Mouse (Mus musculus) erythroblast, adult 5-6 weeks (primary cell): Measurements from ENCODE around the gene Myct1. TPM values are rescaled to one million over a fixed set of nuclear protein-coding genes. Genes with fewer than 3 reads are reported as not detected.

Source experiments
- ATAC-seq: replicated peaks from 2 replicates; pipeline ENCODE4 v1.8.0; 2016; ENCODE audit warnings: moderate number of reproducible peaks, mild to moderate bottlenecking, moderate TSS enrichment, inconsistent platforms; ENCODE audit not compliant: poor library complexity, low FRiP score, severe bottlenecking
- total RNA-seq, 2 experiments: library from RNA; stranded (forward) in 1 of 2; stranded (reverse) in 1 of 2; fragments of 150-400 nt in 1 of 2; fragments of 200-764, 138-1000 nt in 1 of 2; gene quantifications; 2 replicates each; pipeline versions ENCODE4 v1.2.3 to v1.2.4; 2015 to 2017; ENCODE audit warnings: low replicate concordance in 2 of 2

The Myct1 gene
- total RNA-seq (2015; ENCODE audit: low replicate concordance), result 1.0 TPM in 1 of 2 replicates, not detected in the other
- 0.09 TPM in 1 of 2 replicates, not detected in the other for total RNA-seq (2017; ENCODE audit: low replicate concordance)

DNA sequence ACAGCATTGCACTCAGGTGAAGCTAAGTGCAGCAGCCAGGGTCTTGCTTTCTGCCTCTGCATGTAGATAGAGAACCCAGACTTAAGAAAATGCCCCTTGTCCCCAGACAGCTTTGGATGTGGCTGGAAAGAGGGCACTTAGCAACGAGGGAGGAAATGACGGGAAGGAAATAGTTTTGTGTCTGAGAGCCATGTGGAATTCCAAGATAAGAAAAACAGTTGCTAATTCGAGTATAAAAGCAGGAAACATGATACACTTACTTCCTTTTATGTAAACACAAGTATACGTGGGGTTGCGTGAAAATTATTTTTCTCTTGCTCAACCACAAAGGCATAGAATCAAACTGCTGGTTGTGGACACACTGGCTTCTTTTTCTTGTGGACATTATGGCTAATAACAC is at the start of gene Myct1:
Myct1 (plus strand) TSS at position 312 of the 400 bp plus-strand sequence.
- ATAC-seq, result no peak

DNA sequence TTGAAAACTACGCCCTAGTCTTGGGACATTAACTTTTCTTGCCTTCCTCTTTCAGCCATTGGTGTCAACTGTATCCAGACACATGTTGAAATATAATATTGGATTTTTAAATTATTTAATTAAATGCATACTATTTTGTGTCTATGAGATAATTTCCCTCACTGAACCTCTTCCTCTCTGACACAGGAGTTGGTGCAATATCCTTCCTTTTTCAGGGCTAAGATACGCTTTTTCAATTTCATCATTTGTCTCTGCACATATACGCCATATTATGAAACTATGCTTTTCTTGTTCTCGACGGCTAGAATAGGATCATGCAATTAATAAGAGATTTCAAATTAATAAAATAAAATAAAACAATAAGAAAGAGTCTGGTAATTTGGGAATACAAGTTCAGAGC is 47.1 kb upstream of the Myct1 start:
- no peak for ATAC-seq

DNA sequence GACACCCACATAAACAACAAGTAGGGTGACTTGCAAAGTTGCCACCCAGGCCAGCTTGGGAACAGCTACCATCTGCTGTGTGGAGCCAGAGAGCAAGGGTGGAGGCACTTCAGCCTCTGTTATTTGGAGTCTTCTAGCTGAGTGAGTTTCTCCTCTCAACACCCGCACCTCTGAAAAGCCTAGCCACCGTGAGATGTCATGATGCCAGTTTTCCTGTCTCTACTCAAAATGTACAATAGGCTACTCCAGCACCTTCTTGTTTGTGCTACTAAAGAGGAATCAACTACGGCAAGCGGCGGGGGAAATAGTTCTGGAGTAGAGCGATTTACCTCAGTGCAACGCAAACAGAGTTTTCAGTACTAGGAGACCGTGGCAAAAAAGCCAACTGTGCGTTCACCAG is 45.8 kb upstream of the Myct1 start:
- no peak for ATAC-seq

DNA sequence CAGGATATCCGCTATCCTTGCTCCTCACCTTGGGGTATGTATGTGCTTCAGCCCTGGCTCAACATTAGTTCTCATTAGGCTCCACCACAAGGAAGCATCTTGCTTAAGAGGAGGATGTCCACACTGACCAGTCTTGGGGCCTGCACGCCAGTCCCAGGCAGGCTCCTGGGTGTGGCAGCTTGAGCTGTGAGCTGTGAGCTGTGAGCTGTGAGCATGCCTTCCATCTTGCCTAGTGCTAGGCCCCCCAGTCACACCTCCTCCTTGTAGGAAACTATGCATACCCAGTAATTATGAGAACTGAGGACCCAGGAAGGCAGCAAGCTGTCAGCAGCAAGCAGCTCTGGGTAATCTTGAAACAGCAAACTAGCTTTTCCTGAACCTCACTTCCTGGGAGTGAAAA is 44.9 kb upstream of the Myct1 start:
- no peak for ATAC-seq

DNA sequence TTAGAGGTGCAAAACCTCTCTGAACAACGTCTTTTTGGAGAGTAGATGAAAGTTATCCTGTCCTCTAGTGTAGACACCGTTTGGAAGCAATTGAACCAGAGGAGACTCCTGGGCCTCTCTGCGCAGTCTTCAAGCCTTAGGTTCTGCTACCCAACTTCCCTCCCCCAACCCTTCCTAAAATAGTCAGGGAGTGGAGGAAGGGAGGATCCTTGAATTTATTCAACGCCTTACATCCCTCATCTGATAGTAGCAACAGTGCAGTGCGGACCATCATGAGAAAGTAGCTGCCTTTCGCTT is 43.8 kb upstream of the Myct1 start:
- ATAC-seq, result no peak

DNA sequence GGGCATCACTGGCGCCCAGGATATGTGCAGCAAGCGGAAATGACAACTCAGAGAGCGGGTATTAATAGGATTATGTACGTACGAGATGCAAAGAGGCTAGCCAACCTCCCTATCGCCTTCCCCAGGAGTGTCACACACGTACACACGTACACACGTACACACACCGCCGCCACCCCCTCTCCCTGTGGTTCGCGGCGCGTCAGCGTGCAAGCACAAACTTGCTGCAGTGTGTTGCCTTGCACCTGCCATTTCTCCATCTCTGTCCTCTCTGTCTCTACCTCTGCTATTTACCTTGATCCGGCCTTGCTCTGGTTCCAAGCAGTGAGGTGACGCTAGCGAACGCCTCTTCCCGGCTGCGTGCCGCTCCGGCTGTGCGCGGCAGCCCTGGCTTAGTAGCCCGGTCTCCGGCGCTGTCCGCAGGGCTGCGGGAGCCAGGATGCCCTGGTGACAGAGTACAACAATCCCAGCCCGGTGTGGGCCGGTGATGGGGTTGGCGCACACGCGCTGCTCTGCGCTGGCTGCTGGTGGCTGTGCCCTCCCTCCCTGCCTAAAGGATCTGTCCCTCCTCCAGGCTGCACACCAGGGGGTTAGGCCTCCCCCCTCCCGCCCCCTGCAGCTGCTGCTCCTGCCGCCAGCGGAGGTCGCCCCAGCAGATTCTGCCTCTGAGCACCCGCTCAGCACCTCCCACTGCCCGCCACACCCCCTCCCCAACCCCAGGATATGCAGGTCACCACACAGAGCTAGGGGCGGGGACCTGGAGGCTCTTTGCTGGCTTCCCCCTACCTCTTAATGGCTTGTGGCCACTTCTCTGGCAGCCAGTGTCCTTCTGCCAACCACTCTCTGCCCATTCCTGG is 43.2 kb upstream of the Myct1 start:
- no peak for ATAC-seq

DNA sequence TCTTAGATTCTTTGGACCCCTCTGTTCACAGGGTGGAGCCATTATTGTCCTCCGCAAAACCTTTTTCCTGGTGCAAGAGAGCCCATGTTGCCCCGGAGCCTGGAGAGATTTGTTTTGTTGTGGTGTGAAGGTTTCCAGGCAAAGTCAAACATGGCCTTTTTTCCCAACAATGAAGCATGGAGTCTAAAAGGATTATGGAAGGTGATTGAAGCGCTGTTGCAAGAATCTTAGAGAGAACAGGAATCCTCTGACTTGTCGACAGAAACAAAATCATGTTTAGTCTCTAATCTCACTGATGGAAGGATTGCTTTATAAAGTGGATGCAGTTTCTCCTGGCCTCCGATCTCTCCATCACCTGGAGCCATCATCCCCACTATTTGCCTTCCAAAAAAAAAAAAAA is 42.2 kb upstream of the Myct1 start, which contains the start of gene Syne1:
Syne1 (minus strand) TSS at position 101 of the 400 bp plus-strand sequence.
- no peak for ATAC-seq

DNA sequence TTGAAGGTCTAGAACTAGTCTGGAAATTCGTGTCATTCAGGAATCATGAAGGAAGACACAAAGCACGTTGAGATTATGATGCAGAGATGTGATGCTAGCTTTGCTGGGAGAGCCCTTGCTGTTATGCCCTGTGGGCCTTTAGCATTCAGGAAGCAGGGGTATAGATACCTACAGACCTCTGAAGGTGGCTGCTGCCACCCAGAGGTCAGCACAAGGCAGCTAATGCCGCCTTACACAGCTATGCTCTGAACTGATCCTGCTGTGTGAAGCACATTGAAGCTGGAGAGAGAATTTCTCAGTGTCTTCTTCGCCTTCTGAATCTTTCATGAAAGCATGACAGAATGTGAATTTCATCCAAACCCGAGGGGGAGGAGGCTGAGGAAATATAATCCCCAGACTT is 38.6 kb upstream of the Myct1 start:
- no peak for ATAC-seq

DNA sequence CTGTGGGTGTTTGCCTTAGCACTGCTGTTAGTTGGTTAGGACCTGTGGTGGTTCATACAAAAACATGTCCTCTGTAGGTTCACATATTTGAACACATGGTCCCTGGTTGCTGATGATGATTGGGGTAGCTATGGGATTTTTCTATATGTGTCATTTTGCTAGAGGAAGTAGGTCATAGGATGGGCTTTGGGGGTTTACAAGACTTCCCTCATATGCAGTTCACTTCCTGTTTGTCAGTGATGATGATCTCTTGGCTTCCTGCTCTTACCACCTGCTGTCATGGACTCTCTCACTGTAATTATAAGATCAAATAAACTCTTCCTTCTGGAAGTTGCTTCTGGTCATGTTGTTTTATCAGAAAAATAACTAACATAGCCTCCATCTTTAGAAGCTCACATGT is 34.8 kb upstream of the Myct1 start:
- no peak for ATAC-seq

DNA sequence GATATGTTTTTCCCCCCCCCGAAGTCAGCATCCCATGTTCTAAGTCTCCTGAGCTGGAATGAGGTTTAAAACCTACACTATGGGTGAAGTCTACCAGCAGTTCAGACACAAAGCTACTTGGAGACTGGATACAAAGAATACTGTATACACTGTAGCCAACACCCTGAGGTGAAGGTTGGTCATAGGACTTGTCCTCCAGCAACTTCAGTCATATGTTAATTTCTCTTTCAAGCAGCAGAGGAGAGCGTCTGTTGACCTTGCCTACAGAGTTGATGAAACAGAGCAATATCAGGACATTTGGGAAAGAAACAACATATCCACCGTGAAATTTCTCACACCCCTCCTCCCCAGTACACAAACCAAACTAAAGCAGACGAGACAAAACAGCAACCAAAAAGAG is 33.0 kb upstream of the Myct1 start:
- no peak for ATAC-seq

DNA sequence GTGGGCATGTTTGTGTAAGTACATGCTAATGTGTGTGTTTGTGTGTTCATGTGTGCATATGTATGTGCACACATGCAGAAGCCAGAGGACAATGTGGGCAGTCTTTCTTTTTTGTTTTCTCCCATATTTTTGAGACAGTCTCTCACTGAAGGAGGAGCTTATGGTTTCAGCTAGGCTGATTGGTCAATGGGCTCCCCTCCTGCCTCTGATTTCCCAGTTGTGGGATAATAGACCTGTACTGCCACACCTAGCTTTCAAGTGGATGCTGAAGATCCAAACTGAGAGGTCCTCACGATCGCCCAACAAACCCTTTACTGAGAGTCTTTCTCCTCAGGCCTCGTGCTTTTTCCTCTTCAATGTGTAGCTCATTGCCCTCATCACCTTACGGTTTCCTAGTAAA is 31.9 kb upstream of the Myct1 start:
- no peak for ATAC-seq

DNA sequence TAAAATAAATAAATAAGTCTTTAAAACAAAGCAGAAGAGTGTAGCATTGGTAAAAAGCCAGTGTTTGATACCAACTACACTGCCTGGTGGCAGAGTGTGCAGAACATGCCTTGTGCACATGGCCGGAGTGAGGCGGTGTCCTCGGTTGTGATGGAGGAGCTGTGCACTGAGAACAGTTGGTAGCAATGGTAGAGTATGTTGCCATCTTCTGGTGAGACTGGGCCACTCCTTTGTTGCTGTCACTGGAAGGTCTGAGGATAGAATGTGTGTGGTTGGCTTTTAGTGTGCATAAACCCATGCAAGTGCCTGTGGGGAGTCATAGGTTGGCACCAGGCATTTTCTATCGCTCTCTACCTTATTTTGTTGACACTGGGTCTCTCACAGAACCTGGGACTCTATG is 24.6 kb upstream of the Myct1 start:
- ATAC-seq, result no peak

DNA sequence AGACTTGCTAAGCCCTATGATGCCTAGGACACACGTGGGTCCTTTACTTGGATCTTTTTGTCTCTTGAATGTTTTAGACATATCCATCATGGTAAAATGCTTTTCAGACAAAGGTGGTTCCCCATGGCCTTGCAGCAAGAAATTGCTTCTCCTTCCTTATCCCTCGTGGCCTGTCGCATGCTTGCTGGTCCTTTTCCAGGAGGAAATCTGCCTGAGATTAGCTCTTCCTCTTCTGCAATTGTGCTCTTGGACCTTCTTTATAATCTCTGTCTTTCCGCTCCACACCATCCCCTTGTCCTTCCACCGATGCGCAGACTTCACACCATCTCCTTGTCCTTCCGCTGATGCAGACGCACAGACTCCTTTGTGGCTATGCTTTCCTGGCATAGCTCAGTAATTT is 23.5 kb upstream of the Myct1 start:
- ATAC-seq, result no peak

DNA sequence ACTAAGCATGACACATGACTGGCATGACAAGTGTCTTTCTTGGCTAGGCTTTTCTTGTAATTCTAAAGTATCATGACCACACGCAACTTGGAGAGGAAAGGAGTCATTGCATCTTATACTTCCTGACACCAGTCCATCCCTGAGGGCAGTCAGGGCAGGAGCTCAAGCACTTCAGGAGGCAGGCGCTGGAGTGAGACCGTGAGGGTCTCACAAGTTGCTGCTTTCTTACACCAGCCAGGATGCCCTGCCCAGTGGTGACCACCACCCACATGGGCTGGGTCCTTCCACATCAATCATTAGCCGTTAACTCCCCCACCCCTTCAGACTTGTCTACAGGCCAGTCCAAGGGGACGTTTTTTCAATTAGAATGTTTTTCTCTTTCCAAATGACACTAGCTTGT is 22.2 kb upstream of the Myct1 start:
- ATAC-seq, result no peak

DNA sequence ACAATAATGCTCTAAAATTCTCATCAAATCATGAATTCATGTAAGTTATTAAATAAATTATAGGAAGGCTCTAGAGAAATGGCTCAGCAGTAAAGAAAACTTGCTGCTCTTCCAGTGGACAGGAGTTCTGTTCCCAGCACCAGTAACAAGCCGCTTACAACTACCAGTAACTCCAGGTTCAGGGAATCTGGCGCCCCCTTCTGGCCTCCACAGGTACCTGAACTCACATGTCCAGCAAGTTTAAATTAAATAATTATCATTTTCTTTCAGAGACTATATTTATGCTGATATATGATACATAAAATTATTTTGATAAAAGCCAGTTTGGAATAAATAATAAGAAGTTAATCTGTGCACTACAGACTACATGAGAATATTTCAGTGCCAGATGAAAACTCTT is 20.2 kb upstream of the Myct1 start:
- ATAC-seq, result no peak

DNA sequence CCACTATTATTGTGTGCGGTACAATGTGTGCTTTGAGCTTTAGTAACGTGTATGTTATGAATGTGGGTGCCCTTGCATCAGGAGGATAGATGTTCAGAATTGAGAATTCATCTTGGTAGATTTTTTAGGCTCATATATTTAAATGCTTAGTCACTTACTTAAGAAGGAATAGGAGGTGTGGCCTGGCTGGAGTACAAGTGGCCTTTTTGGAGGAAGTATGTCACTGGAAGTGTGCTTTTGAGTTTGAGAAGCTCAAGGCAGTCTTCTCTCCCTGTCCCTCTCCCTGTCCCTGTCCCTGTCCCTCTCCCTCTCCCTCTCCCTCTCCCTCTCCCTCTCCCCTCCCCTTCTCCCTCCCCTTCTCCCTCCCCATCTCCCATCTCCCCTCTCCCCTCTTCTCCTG is 2.5 kb upstream of the Myct1 start:
- no peak for ATAC-seq

DNA sequence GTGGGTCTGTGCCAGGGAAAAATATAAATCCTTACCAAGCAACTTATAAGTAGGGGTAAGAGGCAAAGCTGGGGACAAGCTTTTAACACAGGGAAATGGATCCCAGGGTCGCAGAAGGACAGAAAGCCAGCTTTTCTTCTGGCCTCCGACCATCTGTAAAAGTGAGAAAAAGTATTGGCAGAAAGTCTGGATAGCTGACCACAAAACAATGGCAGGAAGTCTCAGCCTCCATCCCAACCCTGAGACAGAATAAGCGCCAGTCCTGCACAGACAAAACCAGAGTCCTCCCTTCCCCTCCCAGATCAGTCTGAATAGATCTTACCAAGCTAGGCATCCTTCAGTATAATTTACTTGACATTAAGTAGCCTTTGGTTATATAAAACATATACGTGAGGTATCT is 1.6 kb upstream of the Myct1 start:
- no peak for ATAC-seq

DNA sequence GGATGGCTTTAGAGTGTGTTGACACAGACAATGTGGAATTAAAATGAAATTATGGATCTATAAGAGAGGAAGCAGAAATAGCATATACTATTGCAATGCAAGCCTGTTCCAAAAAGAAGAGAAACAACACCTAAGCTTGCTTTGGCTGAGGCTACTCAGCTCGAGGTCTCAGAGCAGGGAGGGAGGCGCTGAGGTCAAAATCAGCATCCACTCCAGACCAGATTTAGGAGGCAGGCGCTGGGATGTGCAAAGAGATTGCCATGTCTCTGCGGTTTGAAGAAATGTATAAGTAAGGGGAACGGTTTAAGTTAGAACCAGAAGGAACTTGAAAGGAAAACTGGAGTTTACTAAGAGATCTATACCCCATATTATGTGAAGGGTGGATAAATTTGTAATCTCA is 882 bp downstream of the Myct1 start:
- no peak for ATAC-seq

DNA sequence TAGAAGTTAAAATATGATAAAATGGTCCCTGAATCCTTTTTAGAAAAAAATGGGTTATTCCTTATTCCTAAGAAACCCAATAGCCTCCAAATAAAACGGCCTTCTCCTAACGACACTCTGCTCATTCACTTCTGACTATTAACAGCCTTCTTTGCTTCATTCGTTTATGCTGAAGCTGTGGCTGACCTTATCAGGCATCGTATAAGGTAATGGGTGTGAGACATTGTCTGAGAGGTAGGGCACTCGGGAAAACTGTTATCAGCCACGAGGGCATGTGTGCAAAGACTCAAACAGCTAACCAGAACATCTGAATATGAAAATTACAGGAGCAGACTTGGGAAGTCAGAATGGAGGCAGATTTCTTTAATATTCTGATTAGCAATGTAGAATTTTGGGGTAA is 3.0 kb downstream of the Myct1 start:
- ATAC-seq, result no peak

DNA sequence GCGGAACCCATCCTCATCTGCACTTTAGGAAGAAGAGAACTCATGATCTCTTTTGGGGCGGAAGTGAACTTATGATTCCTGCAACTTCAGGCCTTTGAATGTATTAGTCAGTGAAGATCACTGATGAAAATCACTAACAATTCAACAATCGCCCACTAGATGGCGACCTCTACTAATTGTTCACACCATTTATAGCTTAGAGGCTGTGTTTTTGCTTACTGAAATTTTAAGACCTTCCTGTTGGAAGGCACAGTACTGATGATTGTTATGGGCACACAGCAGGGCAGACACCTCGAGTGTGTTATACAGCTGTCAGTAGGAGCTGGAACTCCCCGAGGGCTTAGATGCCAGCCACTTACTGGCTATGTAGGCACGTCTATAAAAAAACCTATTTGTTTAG is 6.5 kb downstream of the Myct1 start:
- peak; percentile 69 for ATAC-seq

DNA sequence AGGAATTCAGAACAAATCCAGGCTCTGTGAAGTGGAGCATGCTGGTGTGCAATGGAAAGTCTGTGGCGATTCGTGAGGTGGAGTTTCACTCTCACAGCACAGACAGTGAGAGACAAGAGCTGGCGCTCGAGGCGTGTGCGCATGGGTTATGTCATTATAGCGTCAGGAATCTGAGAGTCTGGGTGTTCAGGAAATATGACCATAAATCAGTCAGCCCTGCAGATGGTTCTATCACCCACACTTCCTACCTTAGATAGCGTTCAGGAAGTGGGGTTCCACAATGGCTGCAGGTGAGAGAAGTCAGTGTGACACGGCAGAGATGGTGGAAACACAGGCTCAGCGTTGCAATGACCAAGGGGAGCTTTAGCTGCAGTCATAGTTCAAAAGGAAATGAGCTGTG is 9.9 kb downstream of the Myct1 start:
- no peak for ATAC-seq

DNA sequence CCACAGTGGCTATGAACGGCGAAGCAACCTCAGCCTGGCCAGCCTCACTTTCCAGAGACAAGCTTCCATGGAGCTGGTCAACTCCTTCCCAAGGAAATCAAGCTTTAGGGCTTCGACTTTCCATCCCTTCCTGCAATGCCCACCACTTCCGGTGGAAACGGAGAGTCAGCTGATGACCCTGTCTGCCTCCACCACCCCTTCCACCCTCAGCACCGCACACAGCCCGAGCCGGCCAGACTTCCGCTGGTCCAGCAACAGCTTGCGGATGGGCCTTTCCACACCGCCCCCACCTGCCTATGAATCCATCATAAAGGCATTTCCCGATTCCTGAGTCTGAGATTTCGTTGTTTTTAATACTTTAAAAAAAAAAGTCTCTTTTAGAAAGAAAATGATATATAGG is 10.8 kb downstream of the Myct1 start:
- ATAC-seq, result no peak
